Mouse (Mus musculus) MEL (cell line): Measurements from ENCODE around the gene Agpat4.

Source experiments
- CTCF ChIP-seq, 3 experiments: IDR thresholded peaks in 2 of 3; conservative IDR thresholded peaks in 1 of 3; 2 replicates each; pipeline ENCODE4 v1.5.1; 2011 to 2012; ENCODE audit warnings: low read length in 3 of 3, low read depth in 2 of 3, mild to moderate bottlenecking in 2 of 3, improper control_type of control experiment in 1 of 3, inconsistent platforms in 1 of 3, mixed read lengths in 1 of 3, moderate library complexity in 1 of 3; ENCODE audit not compliant: control insufficient read depth in 1 of 3, insufficient read depth in 1 of 3, poor library complexity in 1 of 3, severe bottlenecking in 1 of 3
- ETS1 ChIP-seq: IDR thresholded peaks from 2 replicates; pipeline ENCODE4 v1.6.1; 2012; ENCODE audit warnings: low read depth, mild to moderate bottlenecking, inconsistent platforms, low read length, improper control_type of control experiment, moderate library complexity
- MAX ChIP-seq: IDR thresholded peaks from 2 replicates; pipeline ENCODE4 v1.6.1; 2011; ENCODE audit warnings: low read length, improper control_type of control experiment
- MAZ ChIP-seq: IDR thresholded peaks from 2 replicates; pipeline ENCODE4 v1.6.1; 2012; ENCODE audit warnings: low read depth, mild to moderate bottlenecking, inconsistent platforms, low read length, improper control_type of control experiment
- MEF2A ChIP-seq: IDR thresholded peaks from 2 replicates; pipeline ENCODE4 v1.6.1; 2014; ENCODE audit warnings: low read depth, mild to moderate bottlenecking, inconsistent platforms, low read length, improper control_type of control experiment; ENCODE audit not compliant: poor library complexity, insufficient replicate concordance, severe bottlenecking; ENCODE audit errors: extremely low read depth

- TF ChIP-seq MEF2A (no peak), MAX (no peak), MAZ (no peak), ETS1 (no peak), CTCF (IDR thresholded peaks at IDR 0.05 in 2 of 3, conservative IDR thresholded peaks at IDR 0.05 in 1 of 3; ENCODE audit: control insufficient read depth in 1 of 3, insufficient read depth in 1 of 3, low read depth in 2 of 3, low read length in 3 of 3, poor library complexity in 1 of 3, severe bottlenecking in 1 of 3) (no peak)
Measured at GRCm38 (mm10) chr17:12223682-12224081, 105.2 kb downstream of the Agpat4 start.
